Mouse (Mus musculus) fat pad, adult 2 months (tissue): Measurements from ENCODE around the gene Gm42791.

ENCODE experiments used
- DNase-seq: peaks from one replicate; pipeline ENCODE4 v3.0.0-alpha.2; 2011; ENCODE audit warnings: low read depth, low spot score; ENCODE audit errors: extremely low read depth

Gene Gm42791

DNA sequence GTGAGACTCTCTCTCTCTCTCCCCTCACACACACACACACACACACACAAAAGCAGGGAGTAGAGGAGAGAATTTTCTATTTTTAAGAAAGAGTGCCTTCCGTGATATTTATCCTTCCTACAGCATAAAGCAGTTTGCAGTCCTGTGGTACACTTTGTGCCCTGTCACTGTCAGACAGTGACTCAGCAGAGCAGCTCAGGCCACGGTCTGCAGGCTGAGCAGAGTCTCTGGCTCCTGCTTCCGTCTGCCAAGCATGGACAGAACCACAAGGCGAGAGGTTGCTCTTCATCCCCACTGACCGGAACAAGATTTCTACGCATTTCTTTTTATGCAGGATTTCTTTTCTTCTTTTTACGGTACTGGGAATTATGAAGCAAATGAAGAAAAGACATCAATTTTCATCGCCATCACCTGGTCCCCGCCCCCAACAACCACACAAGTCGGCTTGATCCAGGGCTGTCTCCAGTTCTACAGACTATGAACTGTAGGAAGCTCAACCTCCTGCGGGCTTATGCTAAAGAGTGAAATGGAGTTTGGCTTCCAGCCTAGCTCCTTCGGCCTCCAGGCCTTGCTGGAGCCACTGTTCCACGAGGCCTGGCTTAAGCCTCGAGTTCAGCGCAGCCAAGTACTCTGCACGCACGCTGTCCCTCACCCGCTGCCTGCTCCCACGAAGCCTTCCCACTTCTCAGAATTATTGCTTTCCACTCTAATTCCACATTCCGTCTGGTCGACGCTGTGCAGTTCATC, 40.5 kb downstream of the Gm42791 start:
- no peak for DNase-seq

DNA sequence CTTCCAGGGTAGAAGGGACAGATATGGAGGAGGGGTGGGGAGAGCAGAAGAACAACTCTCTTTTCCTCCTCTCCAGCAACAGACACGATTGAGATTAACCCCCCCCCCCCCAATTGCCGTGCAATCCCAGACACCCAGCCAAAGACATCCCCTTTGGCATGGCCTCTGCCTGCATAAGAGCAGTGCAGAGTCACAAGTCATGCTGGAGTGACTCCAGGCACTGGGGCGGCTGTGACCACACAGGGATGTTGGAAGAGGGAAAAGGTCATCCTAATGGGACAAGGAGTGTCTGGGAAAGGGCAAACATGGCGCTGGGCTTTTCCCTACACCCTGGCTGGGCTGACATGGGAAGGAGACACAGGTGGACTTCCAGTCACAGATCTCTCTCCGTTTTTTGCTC, 41.8 kb downstream of the Gm42791 start:
- peak; percentile 34 for DNase-seq

DNA sequence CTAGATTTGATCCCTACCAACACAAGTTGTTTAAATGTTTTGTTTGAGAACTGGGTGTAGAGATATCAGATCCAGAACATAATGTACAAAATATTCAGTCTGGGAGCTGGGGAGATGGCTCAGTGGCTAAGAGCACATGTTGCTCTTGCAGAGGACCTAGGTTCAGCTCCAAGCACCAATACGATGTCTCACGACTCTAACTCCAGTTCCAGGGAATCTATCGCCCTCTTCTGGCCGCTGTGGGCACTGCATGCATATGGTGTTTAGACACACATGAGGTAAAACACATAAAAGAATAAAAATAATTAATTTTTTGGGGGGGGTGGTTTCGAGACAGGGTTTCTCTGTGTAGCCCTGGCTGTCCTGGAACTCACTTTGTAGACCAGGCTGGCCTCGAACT, 42.5 kb downstream of the Gm42791 start:
- no peak for DNase-seq

DNA sequence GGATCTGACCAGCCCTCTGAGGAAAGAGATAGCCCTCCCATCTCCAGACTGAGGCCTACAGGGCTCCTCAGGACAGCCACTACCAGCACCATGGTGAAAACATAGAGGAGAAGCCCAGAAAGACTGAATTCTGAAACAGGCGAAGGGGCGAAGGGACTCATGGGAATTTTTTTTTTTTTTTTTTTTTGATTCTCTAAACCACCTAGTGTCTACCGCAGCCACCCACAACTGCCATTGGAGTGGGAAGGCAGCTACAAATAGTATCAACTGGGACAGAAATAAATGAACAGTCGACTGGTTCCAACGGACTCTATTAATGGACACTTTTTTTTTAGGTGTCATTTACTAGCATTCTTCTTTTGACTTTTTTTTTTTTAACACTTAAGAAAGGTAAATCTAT, 43.6 kb downstream of the Gm42791 start:
- no peak for DNase-seq

DNA sequence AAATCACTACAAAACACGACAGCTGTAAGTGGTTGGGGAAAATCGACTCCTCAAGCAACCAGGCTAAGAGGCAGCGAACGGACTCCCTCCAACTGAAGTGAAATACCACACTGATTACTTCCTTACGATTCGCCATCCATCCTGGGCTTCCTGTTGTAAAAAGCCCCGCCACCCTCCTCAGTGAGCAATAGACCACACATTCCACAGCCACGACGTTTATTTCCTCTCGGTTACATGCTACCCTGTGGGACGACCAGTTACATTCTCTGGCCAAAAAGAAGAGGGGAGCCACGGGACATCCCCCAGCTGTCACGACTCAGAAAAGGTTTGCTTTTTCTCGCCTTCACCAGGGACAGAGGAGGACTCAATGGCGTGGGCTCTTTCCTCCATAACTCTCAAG, 44.9 kb downstream of the Gm42791 start:
- no peak for DNase-seq

DNA sequence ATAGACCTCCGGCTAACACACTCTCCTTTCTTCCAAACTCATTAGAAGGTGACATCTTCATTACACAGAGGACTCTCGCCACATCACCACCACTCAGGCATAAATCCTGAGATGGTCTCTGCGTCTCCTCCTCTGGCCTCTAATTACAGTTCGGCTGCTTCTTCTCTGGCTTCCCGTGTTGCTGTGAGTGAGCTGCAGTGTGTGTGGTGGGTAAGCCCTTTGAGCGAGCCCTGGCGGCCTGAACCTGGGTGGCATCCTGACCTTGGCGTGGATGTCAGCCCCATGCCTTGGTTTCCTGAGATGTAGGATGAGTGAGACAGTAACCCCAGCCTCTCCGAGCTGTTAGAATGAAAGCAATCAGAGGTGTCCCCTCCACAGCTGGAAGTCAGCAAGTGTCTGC, 46.4 kb downstream of the Gm42791 start:
- DNase-seq = no peak

DNA sequence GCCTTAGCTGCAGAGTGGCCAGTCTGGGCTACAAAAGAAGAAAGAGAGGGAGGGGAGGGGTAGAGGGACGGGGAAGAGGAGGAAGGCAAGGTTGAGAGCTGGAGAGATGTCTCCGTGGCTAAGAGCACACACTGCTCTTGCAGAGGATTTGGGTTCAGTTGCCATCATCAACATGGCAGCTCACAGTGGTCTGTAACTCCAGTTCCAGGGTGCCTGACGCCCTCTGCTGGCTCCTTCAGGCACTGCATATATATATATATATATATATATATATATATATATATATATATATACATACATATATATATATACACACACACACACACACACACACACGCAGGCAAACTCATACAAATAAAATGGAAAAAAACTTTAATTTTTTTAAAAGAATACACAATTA, 47.5 kb downstream of the Gm42791 start:
- DNase-seq = no peak

DNA sequence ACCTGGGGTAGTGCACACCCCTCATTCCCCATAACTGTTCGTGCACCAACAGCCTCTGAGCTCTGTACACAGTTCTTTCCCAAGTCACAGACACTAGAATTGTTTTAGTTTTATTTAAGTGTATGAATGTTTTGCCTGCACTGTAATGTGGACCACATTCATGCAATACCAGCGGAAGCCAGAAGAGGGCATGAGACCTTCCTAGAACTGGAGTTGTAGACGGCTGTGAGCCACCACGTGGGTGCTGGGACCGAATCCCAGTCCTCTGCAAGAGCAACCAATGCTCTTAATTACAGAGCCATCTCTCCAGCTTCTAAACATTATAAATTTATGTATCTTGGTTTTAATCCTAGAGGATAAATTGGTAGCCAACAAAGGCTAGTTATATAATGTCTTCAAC, 48.2 kb downstream of the Gm42791 start:
- DNase-seq = no peak

DNA sequence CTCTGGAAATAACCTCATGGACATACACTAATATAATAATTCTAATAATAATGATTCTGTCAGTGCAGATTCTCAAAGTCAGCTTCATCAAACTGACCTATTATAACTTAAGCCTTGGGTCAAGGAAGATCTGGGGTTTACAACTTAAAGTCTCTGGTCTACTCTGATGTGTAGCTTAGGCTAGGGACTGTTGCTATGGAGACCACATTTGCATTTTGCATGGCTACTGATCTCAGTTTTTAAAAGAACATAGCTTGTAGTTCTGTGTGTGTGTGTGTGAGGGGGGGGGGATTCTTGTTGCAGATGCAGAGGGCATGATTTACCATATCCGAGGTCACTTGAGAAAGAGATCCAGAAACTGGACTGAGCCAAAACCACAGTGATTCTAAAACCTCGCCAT, 49.2 kb downstream of the Gm42791 start:
- DNase-seq = no peak

DNA sequence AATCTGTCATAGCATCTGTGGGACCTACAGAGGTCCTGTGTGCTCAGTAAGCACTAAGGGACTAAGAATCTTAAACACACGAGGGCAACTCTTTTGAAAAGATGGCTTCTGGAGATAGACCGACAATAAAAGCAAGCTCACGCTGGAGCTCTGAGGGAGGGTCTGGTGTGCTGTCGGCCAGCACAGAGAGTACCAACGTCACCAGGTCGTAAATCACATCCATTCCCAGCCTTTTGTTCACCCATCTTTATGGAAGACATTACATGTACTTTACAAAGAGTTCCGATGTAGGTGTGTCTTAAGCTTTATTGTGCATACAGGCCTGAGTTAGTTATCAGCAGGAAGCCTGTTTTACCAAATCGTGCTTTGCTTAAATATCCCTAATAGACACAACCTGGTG, 50.9 kb downstream of the Gm42791 start:
- no peak for DNase-seq

DNA sequence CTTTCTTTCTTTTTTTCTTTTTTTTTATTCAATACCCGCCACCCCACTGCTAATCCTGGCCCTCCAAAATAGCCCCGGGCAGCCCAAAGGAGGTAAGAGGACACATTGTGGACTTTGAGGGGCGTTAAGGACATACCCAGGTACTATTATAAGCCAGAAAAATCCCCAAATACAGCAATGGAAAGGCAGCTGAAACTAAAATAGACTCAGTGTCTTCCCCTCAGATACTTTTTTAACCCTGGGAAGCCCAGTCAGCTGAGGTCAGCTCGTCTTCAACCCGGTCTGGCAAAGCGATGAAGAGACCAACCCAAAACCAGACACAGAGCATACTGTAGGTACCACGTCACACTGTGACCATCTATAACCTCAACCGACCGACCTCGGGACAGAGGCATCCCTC, 51.5 kb downstream of the Gm42791 start:
- no peak for DNase-seq

DNA sequence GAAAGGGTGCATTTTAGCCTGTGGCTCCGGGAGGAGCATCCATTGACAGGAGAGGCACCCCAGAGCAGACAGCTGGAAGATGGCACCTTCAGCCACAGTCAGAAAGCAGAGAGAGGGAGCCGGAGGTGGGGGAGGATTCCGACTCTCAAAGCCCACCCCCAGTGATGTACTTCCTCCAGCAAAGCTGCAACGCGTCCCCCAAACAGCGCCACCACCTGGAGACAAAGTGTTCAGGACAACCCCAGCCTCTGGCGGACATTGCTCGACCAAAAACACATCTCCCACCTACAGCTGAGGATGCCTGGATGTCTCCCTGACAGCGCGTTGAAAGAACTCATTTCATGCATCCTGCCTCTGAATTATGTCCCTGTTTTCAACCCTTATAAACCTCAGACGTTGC, 52.0 kb downstream of the Gm42791 start:
- no peak for DNase-seq

DNA sequence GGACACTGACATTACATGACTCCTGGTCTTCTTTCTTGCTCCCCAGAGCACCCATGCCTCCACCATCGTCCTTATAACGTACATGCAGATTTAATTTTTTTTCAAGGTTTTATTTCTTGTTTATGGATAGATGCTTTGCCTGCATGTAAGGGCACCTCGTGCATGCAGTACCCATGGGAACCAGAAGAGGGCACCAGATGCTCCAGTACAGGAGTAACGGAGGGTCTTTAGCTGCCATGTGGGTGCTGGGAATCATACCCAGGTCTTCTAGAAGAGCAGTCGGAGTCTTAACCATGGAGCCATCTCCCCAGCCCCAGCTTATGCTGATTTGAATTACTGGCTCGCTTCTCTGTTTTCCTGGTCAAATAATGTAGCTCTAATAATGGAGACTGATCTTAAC, 52.6 kb downstream of the Gm42791 start:
- no peak for DNase-seq

DNA sequence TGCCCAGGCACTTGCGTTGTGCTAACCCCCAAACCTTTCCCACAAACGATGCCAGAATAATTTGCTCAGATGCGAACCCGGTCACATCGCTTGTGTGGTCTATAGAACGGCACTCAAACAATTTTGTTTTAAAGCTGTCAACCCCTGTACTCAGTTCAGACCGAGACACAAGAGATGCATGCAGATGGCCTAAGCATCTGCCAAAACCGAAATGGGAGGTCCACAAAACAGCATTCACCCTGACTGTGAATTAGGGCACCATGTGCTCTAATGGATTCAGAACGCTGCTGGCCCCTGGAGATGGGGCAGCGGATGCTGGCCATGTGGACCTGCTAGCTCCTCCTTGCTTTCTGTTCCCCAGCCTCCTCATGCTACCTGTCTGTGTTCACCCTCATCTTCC, 53.1 kb downstream of the Gm42791 start:
- DNase-seq = no peak

DNA sequence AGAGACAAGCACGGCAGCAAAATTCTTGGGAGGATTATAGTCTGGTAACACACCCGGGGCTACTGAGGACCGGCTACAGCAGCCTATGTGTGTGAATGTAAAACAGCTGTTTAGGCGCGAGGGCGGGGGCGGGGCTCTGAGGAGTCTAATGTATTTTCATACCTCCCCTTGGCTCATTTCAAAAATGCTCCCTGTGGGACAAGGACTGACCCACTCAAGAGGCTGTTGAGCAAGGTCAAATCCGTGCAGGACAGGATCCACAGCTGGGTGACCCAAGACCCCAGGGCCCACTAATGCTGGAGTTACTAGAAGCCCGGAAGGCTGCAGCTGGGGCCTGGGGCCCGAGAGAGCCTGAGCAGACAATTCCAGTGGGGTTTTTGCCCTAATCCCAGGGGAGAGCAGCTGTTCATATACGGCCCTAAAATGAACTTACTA, 55.0 kb downstream of the Gm42791 start:
- no peak for DNase-seq

DNA sequence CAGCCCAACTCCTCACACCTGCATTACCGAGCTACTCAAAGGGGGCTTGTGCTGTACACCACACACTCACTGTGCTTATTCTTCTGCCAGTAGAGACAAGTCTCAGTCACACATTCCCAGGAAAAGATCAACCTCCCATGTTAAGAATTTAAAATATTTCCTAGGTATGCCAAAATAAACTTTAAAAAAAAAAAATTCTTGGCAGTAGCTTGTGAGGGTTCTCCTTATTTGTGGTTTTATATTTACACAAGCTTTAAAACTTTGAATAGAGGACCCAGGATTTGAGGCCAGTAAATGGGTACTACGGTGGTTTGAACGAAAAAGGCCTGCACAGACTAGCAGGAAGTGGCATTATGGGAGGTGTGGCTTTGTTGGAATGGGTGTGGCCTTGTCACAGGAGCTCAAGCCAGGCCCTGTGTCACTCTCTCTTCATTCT, 58.4 kb downstream of the Gm42791 start:
- DNase-seq = peak; percentile 40

DNA sequence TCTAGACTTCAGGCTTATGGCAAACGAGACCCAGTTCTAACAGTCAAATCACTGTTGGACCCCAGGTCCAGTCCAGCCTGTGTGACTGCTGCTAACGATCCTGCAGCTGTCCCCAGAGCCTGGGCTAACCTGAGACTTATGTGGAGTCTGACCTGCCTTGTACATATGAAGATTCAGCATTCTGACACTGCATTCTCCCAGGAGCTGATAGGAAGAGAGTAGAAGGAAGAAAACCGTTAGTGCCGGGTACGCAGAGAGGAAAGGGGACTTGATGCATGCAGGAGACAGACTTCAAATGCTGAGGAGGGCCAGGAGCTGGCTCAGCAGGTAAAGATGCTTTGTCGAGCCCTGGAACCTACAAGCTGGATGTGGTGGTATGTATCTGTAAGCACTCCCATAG, 59.1 kb downstream of the Gm42791 start:
- no peak for DNase-seq

DNA sequence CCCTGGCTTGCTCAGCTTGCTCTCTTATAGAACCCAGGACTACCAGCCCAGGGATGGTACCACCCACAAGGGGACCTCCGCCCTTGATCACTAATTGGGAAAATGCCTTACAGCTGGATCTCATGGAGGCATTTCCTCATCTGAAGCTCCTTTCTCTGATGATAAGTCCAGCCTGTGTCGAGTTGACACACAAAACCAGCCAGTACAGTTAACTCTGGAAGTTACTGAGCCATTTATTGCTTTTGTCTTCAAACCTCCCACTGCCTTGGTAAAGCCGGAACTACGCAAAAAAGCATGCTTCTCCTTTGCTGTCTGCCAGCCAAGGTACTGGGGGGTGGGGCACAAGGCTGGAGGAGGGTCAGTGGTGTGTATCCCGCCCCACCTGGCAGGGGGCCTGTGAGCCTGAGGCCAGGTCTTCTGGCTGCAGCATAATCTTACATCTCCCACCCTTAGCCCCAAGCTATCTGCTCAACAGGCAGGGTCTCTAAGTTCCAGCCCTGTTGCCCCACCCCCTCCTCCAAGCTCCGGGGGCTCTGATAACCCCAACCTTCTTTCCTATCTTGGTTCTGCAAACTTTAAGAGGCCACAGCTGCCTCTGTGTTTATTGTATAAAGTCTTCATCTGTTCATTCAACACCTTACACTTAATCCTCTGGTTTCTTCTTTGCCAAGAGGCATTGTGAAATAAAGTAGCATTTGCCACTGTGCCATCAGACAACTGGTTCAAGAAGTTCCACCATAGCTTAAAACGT, 59.7 kb downstream of the Gm42791 start:
- DNase-seq = peak; percentile 92

DNA sequence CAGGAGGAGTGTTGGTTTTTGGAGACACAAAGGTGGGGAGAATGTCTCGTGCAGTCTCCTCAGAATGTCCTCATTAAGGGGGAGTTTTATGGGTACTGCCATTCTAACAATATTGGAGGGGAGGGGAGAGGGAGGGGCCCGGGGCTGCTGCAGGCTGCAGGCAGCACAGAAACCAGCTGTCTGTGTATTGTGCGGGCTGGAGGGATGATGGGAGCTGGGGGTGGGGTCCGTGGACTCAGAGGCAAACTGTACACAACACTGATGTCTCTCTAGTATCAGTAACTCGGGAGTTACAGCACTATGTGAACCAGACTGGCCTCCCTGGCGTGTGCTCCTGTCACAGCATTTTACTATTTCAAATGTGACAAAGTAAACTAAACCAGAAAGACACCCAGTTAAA, 60.5 kb downstream of the Gm42791 start:
- DNase-seq = no peak

DNA sequence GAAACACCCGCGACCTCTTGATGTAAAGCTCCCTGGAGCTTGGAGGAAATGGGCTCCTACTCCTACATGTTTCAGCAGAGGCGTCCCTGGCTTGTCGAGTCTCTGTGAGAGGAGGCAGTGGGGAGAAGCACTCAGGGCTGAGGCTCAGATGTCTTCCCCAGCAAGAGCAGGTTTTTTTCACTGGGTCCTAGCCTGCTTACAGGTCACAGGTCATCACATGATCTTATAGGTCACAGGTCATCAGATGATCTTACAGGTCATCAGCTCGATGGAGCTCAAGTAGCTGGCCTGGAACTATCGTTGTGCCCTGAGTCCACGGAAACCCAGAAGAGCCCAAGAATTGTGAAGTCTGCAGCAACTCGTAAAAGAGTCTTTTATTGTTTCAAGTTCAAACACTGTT, 61.2 kb downstream of the Gm42791 start:
- DNase-seq = no peak

DNA sequence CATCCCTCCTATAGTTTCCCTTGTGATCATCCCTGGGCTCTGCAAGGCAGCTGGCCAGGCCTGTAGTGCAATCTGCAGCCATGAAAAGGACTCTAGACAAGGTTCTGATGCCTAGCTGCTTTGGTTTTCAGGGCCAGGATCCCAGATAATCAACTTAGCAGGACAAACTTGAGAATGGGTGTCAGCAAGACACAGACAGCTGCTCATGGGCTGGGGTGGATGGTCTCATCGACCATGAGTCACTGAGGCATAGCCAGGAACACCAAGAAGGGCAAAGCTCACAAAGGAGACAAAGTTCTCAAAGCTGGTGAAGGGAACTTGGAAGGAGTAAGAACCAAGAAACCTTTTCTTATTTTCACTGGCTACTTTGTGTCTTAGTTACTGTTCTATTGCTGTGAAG, 63.6 kb downstream of the Gm42791 start:
- DNase-seq = no peak

DNA sequence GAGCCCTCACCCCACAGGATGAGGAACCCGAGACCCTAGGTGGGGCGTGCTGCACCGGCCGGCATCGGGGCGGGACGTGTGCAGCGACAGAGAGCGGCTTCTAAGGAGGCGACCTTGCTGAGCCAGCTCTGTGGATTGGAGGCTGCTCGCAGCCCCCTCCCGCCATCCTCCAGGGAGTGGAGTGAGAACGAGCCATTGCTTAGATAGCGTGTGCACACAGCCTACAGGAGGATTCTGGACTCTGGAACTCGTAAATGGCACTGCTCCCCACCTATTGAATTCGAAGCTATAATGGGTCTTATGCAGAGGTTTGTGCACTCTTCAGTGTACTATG, 65.9 kb downstream of the Gm42791 start, which contains the start of gene Katnal1:
Katnal1 (minus strand) TSS at position 205 of the 334 bp plus-strand sequence.
- DNase-seq = no peak
